Mouse (Mus musculus): ENCODE measurements around the gene Dip2a. TPM values are rescaled to one million over a fixed set of nuclear protein-coding genes. Genes with fewer than 3 reads are reported as not detected.

The Dip2a gene
- total RNA-seq, 1 experiment: 9.0 TPM

GRCm38 (mm10) chr10:76246601-76247000 is 98.5 kb downstream of the Dip2a start:
- Histone ChIP-seq H3K4me3 (ENCODE audit: insufficient read depth in 1 of 2, low read depth in 1 of 2, low read length in 2 of 2, poor library complexity in 1 of 2, severe bottlenecking in 1 of 2) (no peak overlapping the region), H3K9me3 (ENCODE audit: control insufficient read depth, insufficient read depth, low read depth, low read length) (no peaks in the 10 kb centered on the region), H3K4me1 (ENCODE audit: control insufficient read depth in 2 of 2, insufficient read depth in 2 of 2, low read length in 2 of 2, poor library complexity in 1 of 2) (peaks cover 0 to 5% of the 10 kb centered on the region in 2 experiments; a peak in 1 of 4 replicates), H3K36me3 (ENCODE audit: control insufficient read depth, insufficient read depth, low read length, poor library complexity, severe bottlenecking) (no peaks in the 10 kb centered on the region), H3K27ac (ENCODE audit: insufficient read depth, low read depth, low read length, poor library complexity, severe bottlenecking) (no peak overlapping the region), H3K9ac (ENCODE audit: insufficient read depth, low read depth, low read length, poor library complexity, severe bottlenecking) (no peak overlapping the region)
- no peak for TF ChIP-seq ZC3H11A (IDR thresholded peaks at IDR 0.05; ENCODE audit: borderline replicate concordance, low read depth, low read length)
- TF ChIP-seq MAFK (IDR thresholded peaks at IDR 0.05; ENCODE audit: insufficient read depth, low read depth, low read length): no peak
- TF ChIP-seq CHD2 (IDR thresholded peaks at IDR 0.05; ENCODE audit: low read depth, low read length): no peak
- no peak for TF ChIP-seq ZNF384 (IDR thresholded peaks at IDR 0.05; ENCODE audit: low read depth, low read length)
- no peak for TF ChIP-seq HCFC1 (IDR thresholded peaks at IDR 0.05; ENCODE audit: borderline replicate concordance, insufficient read depth, low read length)
- in situ Hi-C loops (cut with MboI; ENCODE audit: low sequenced_read_pairs in 2 of 2, unreplicated experiment in 2 of 2): no loop called here
- no peak for DNase-seq (ENCODE audit: low read depth, low spot score)

GRCm38 (mm10) chr10:76245106-76245505 is 100.0 kb downstream of the Dip2a start:
- no peak for DNase-seq (ENCODE audit: low read depth, low spot score)
- Histone ChIP-seq H3K4me1 (ENCODE audit: control insufficient read depth in 2 of 2, insufficient read depth in 2 of 2, low read length in 2 of 2, poor library complexity in 1 of 2) (peaks cover 0 to 5% of the 10 kb centered on the region in 2 experiments; a peak in 1 of 4 replicates), H3K9ac (ENCODE audit: insufficient read depth, low read depth, low read length, poor library complexity, severe bottlenecking) (no peak overlapping the region), H3K4me3 (ENCODE audit: insufficient read depth in 1 of 2, low read depth in 1 of 2, low read length in 2 of 2, poor library complexity in 1 of 2, severe bottlenecking in 1 of 2) (no peak overlapping the region), H3K27ac (ENCODE audit: insufficient read depth, low read depth, low read length, poor library complexity, severe bottlenecking) (no peak overlapping the region), H3K36me3 (ENCODE audit: control insufficient read depth, insufficient read depth, low read length, poor library complexity, severe bottlenecking) (no peaks in the 10 kb centered on the region), H3K9me3 (ENCODE audit: control insufficient read depth, insufficient read depth, low read depth, low read length) (no peaks in the 10 kb centered on the region)
- no peak for TF ChIP-seq ZNF384 (IDR thresholded peaks at IDR 0.05; ENCODE audit: low read depth, low read length)
- TF ChIP-seq MAFK (IDR thresholded peaks at IDR 0.05; ENCODE audit: insufficient read depth, low read depth, low read length): no peak
- TF ChIP-seq CHD2 (IDR thresholded peaks at IDR 0.05; ENCODE audit: low read depth, low read length): no peak
- TF ChIP-seq ZC3H11A (IDR thresholded peaks at IDR 0.05; ENCODE audit: borderline replicate concordance, low read depth, low read length): no peak
- TF ChIP-seq HCFC1 (IDR thresholded peaks at IDR 0.05; ENCODE audit: borderline replicate concordance, insufficient read depth, low read length): no peak
- in situ Hi-C loops (cut with MboI; ENCODE audit: low sequenced_read_pairs in 2 of 2, unreplicated experiment in 2 of 2): no loop called here

GRCm38 (mm10) chr10:76239401-76239800 is 105.7 kb downstream of the Dip2a start:
- no peak overlapping the region for H3K9ac ChIP-seq (ENCODE audit: insufficient read depth, low read depth, low read length, poor library complexity, severe bottlenecking)
- no peaks in the 10 kb centered on the region for H3K9me3 ChIP-seq (ENCODE audit: control insufficient read depth, insufficient read depth, low read depth, low read length)
- H3K4me3 ChIP-seq (ENCODE audit: insufficient read depth in 1 of 2, low read depth in 1 of 2, low read length in 2 of 2, poor library complexity in 1 of 2, severe bottlenecking in 1 of 2): no peak overlapping the region
- TF ChIP-seq ZNF384 (IDR thresholded peaks at IDR 0.05; ENCODE audit: low read depth, low read length): no peak
- TF ChIP-seq CHD2 (IDR thresholded peaks at IDR 0.05; ENCODE audit: low read depth, low read length): no peak
- no peak for TF ChIP-seq ZC3H11A (IDR thresholded peaks at IDR 0.05; ENCODE audit: borderline replicate concordance, low read depth, low read length)
- TF ChIP-seq HCFC1 (IDR thresholded peaks at IDR 0.05; ENCODE audit: borderline replicate concordance, insufficient read depth, low read length): no peak
- no peak for TF ChIP-seq MAFK (IDR thresholded peaks at IDR 0.05; ENCODE audit: insufficient read depth, low read depth, low read length)
- no peak for DNase-seq (ENCODE audit: low read depth, low spot score)
- H3K36me3 ChIP-seq (ENCODE audit: control insufficient read depth, insufficient read depth, low read length, poor library complexity, severe bottlenecking): no peaks in the 10 kb centered on the region
- in situ Hi-C loops (cut with MboI; ENCODE audit: low sequenced_read_pairs in 2 of 2, unreplicated experiment in 2 of 2): no loop called here
- no peak overlapping the region for H3K27ac ChIP-seq (ENCODE audit: insufficient read depth, low read depth, low read length, poor library complexity, severe bottlenecking)
- 0 out of 4 replicates have a peak, but pooled peaks cover 0 to 1% of the 10 kb centered on the region in 2 experiments for H3K4me1 ChIP-seq (ENCODE audit: control insufficient read depth in 2 of 2, insufficient read depth in 2 of 2, low read length in 2 of 2, poor library complexity in 1 of 2)

GRCm38 (mm10) chr10:76237341-76238225 is 107.5 kb downstream of the Dip2a start, which contains the start of gene Prmt2:
Gene Prmt2, minus strand, starts transcription at chr10:76237865.
- Histone ChIP-seq H3K36me3 (ENCODE audit: control insufficient read depth, insufficient read depth, low read length, poor library complexity, severe bottlenecking) (no peaks in the 10 kb centered on the region), H3K9ac (ENCODE audit: insufficient read depth, low read depth, low read length, poor library complexity, severe bottlenecking) (peak within 1 kb of the TSS; percentile 73; the same call in 1 of the 2 replicates), H3K4me1 (ENCODE audit: control insufficient read depth in 2 of 2, insufficient read depth in 2 of 2, low read length in 2 of 2, poor library complexity in 1 of 2) (0 out of 4 replicates have a peak, but pooled peaks cover 0 to 1% of the 10 kb centered on the region in 2 experiments), H3K9me3 (ENCODE audit: control insufficient read depth, insufficient read depth, low read depth, low read length) (no peaks in the 10 kb centered on the region), H3K27ac (ENCODE audit: insufficient read depth, low read depth, low read length, poor library complexity, severe bottlenecking) (0 out of 2 replicates have a peak within 1 kb of the TSS, but pooled peaks have one; percentile 28), H3K4me3 (ENCODE audit: insufficient read depth in 1 of 2, low read depth in 1 of 2, low read length in 2 of 2, poor library complexity in 1 of 2, severe bottlenecking in 1 of 2) (peak within 1 kb of the TSS; percentile 76 to 91)
- in situ Hi-C loops (cut with MboI; ENCODE audit: low sequenced_read_pairs in 2 of 2, unreplicated experiment in 2 of 2): no loop called here
- DNase-seq (ENCODE audit: low read depth, low spot score): peak; percentile 95
- TF ChIP-seq MAFK (IDR thresholded peaks at IDR 0.05; ENCODE audit: insufficient read depth, low read depth, low read length): no peak
- no peak for TF ChIP-seq CHD2 (IDR thresholded peaks at IDR 0.05; ENCODE audit: low read depth, low read length)
- no peak for TF ChIP-seq HCFC1 (IDR thresholded peaks at IDR 0.05; ENCODE audit: borderline replicate concordance, insufficient read depth, low read length)
- TF ChIP-seq ZNF384 (IDR thresholded peaks at IDR 0.05; ENCODE audit: low read depth, low read length): no peak
- TF ChIP-seq ZC3H11A (IDR thresholded peaks at IDR 0.05; ENCODE audit: borderline replicate concordance, low read depth, low read length): no peak

All from ES-E14 (cell line).